Mouse (Mus musculus) liver, embryonic 14.5 days (tissue): ENCODE data around the gene Tmtc1.

Experiments used
- CTCF ChIP-seq: IDR thresholded peaks from 2 replicates; pipeline ENCODE4 v1.5.1; 2016; ENCODE audit warnings: antibody characterized with exemption, low read depth, control low read depth
- EP300 ChIP-seq: IDR thresholded peaks from 2 replicates; pipeline ENCODE4 v1.6.1; 2016; ENCODE audit warnings: antibody characterized with exemption, low read depth

- TF ChIP-seq CTCF (peak; percentile 36; the same call in 1 of the 2 replicates), EP300 (no peak)
Observed at GRCm38 (mm10) chr6:148413638-148414037, 30.6 kb downstream of the Tmtc1 start.
